Mouse (Mus musculus) neural tube, embryonic 10.5 days (tissue): Measurements from ENCODE around the gene Supt7l.
A peak's percentile ranks its signal among the peaks of the same experiment; 100 is the strongest.
"Not testable (repeated sequence)": the region's sequence is repeated elsewhere in the genome, so short reads cannot be mapped to it uniquely, and the experiment has no call there.

Source experiments
- DNase-seq: peaks from one replicate; pipeline ENCODE4 v3.0.0-alpha.2; 2017; ENCODE audit warnings: low spot score; ENCODE audit errors: extremely low spot score

The Supt7l gene

DNA sequence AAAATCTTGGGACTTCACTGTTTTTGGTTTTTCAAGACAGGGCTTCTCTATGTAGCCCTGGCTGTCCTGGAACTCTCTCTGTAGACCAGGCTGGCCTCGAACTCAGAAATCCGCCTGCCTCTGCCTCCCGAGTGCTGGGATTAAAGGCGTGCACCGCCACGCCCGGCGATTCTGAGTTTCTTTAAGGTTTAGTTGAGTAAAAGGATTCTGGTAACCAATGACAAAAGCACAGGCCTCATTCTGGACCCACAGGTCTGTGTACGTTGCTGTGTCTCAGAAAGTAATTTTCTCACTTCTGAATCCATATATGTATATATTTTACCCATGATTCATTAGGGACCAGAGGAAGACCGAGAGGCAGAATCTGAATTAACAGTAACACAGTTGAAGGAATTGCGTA lies at the start of gene Supt7l:
TSS of gene Supt7l (minus strand) at position 101 of the 400 bp plus-strand sequence.
- not testable (repeated sequence) for DNase-seq

DNA sequence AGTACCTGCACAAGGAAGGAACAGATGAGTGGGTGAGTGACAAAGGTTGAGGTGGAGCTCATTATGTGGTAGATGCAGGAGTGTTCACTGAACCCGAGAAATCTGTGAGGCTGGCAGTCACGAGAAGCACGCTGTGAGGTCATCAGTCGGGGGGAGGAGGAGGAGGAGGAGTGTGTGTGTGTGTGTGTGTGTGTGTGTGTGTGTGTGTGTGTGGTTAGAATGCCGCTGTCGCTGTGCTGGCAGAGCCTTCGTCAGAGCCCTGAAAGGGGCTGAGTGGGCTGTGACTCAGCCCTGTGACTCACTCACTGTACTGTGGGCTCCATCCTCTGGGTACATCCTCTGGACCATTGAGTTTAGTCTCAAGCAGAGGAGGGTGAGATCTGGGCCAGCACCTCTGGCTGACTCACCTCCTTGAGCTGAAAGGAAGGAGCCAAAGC lies 49.0 kb upstream of the Supt7l start:
- DNase-seq, result no peak

DNA sequence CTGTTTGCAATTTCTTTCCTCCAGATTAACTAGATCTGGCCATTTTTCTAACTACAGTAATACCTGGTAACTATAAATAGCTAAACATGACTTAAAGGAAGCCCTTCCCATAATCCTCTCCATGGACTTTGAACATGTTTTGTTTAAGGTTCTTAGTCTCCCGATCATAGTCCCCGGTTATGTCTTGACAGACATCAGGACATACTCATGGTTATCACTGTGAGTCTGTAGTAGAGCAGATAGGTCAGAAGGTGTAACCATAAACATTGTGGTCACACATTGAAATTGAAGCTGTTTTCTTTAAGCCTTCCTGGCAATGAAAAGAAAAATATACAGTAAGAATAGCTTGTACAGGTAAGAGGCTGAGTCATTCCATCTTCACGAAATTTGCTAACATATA lies 46.1 kb upstream of the Supt7l start:
- no peak for DNase-seq

- no peak for DNase-seq
Observed at GRCm38 (mm10) chr5:31571023-31571608, 43.5 kb upstream of the Supt7l start.

DNA sequence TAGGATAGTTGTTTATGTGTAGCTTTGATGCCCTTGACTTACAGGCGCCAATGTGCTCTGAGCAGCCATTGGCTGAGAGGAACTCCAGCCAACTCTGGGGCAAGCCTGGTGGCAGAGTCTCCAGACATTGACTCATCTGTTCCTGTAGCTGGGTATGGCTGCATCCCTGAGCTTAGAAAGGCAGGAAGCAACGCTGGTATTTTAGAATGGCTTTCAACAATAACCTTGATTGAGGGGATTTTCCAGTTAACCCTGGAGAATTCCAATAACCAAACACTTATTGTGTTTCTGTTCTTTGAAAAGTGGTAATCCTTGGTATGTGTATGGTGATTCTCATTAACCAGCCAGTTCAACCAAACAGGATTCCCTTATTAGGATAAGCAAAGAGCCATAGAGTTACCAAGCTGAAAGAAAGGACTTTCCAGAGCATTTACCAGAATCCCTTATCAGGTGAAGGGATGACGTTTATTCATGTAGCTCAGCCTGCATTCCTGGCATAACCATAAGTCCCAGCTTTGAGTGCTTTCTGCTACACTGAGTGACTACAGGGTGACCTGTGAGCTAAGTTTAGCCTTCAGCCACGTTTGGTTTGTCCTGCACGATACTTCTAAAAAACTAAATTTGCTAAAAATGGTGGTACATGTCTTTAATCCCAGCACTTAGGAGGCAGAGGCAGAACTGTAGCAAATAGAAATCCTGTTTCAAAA lies 40.5 kb upstream of the Supt7l start:
- DNase-seq, result no peak

DNA sequence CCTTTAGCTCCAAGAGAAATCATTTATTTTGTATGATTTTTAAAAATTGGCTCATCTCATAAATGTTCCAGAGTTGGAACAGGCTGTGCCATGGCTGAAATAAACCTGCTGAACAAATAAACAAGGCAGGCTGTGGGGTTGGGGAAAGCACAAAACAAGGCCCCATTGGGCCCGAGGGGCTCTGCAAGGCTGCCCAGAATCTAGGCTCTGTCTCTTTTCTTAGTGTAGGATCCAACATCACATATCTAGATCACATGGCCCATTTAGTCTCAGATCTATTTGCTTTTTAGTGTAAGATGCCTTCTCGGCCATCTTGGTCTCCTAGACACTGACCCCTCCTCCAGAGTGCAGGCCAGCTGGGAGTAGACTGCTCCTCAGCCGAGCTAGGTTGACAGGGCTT lies 38.9 kb upstream of the Supt7l start:
- no peak for DNase-seq

GRCm38 (mm10) chr5:31566026-31566425 lies 38.4 kb upstream of the Supt7l start:
- no peak for DNase-seq

DNA sequence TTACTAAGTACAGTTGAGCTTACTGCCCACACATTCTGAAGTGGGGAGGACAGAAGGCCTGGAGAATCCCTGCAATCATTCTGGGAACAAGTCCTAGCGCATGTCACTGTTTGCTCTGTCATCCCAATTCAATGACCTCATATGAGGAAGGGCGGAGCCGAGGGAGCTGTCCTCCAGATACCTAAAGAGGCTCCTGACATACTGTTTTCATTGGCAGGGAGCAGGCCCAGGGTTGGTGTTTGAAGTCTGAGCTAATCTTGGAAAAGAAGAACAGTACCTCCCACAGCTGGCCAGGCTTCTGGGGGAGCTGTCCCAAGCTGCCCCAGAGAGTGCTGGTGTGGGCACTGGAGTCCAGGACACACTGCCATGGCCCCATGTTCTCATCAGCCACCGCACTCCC lies 37.4 kb upstream of the Supt7l start:
- no peak for DNase-seq

GRCm38 (mm10) chr5:31563905-31564304 lies 36.3 kb upstream of the Supt7l start:
- DNase-seq, result no peak

- DNase-seq, result peak; percentile 76
Observed at GRCm38 (mm10) chr5:31563496-31563895, 35.9 kb upstream of the Supt7l start.

DNA sequence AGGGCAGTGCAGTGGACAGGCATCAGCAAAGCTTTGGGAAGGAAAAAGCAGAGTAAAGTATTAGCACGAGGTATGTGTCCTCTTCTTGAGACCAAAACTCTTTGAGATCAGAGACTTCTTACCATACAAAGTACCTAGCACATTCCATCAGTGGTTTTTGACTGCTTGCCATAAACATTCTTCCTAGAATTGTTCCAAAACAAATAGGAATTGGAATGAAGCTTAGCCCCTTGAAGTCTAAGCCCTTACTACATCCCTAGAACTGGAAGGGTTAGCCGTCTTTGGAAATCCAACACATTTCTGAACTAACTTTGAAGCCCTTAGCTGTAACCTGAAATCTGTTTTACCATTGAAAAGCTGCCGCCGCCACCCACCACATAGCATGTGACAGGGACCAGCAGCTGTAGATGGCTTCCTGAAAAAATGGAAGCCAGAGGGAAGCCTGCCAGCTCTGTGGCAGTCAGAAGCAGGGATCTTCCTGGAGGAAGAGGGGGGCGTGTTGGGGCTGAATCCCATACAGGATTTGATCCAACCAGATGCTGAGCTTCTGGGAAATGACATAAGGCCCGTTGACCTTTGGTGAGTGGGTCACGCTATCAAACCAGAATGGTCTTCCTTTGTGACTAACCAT lies 34.5 kb upstream of the Supt7l start:
- no peak for DNase-seq

- no peak for DNase-seq
Observed at GRCm38 (mm10) chr5:31560352-31560751, 32.7 kb upstream of the Supt7l start.

- DNase-seq, result no peak
Observed at GRCm38 (mm10) chr5:31559401-31559800, 31.8 kb upstream of the Supt7l start.

- no peak for DNase-seq
Observed at GRCm38 (mm10) chr5:31535228-31535627, 7.6 kb upstream of the Supt7l start.

- no peak for DNase-seq
Observed at GRCm38 (mm10) chr5:31528560-31528959, 953 bp upstream of the Supt7l start.

DNA sequence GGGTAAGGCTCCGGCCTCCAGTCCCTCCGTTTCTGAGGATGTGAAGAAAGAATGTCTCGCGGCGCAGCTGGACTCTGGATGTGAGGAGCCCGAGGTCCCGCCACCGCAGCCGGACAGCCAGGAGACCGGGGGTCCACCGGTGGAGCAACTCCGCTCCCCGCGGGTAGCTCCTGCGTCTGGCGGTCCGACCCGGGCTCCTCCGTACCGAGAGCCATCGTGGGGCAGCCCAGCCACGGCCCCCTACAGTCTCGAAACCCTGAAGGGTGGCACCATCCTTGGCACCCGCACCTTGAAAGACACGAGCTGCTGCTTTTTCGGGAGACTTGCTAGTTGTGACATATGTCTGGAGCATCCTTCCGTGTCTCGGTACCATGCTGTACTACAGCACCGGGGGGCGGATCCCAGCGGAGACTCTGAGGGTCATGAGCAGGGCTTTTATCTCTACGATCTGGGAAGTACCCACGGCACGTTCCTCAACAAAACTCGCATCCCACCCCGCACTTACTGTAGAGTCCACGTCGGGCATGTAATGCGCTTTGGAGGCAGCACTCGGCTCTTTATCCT lies 408 bp downstream of the Supt7l start:
- no peak for DNase-seq

GRCm38 (mm10) chr5:31526354-31527116 lies 1.1 kb downstream of the Supt7l start, which contains the start of gene Slc4a1ap:
Gene Slc4a1ap (plus strand): TSS chr5:31526995.
- DNase-seq, result peak; percentile 83

- no peak for DNase-seq
Observed at GRCm38 (mm10) chr5:31520556-31520955, 7.1 kb downstream of the Supt7l start.

GRCm38 (mm10) chr5:31512481-31512880 lies 15.1 kb downstream of the Supt7l start:
- DNase-seq, result no peak

DNA sequence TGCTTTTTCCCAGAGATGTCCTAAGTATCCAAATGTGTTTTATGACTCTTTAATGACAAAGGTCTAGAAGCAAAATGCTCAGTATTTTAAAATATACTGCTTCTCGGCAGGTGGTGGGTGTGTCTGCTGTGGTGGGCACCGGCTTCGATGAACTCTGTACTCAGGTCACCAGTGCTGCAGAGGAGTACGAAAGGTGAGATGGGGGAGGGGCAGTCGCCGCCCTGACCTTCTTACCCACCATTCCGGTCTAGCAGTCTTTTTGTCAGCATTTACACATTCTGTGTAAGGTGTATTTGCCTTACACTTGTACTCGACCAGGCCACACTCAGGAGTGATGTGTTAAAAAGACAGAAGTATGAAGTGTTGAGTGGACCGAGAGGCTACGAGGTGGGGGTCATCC lies 22.8 kb downstream of the Supt7l start:
- DNase-seq, result no peak

DNA sequence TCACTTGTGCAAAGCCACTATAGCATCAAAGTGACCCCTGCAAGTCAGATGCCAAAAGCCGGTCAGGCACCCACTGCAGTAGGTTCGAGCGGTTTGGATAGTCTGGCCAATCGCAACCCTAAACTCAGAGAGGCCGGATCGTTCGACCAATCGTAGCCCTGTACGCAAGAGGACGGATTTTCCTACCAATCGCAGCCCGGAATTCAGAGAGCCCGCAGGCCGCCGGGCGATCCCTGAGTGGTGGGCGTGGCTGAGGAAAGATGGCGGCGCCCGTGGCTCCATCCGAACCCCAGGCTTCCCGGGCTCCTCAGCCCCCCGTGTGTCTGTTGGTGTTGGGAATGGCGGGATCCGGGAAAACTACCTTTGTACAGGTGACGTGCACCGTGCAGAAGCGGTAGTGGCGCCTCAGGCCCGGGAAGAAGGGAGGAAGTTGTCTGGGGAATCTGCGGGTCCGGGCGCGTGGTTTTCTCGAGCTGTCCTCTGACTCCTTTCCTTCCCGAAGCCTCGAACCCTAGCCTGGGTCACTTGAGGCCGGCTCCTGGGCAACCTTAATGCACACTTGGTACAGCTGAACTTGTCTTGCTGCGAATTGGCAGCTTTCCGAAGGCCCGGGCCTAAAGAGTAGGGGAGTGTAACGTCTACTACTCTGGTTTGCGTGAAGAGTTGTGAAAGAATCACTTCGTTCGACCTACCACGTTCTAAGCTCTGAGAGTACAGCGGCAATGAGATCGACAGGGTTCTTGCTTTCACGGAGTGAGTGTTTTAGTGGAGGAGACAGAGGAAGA lies 32.9 kb downstream of the Supt7l start, which contains the start of gene Gpn1:
TSS of gene Gpn1 (plus strand) at position 229 of the 785 bp plus-strand sequence.
- DNase-seq, result peak; percentile 84
